Mouse (Mus musculus) midbrain, embryonic 11.5 days (tissue): ENCODE data around the gene Exoc3l4. TPM values are rescaled to one million over a fixed set of nuclear protein-coding genes. Genes with fewer than 3 reads are reported as not detected.

Experiments used
- ATAC-seq: fragments of 200-750 bp; cut with Nextera tagmentation; 2 replicates; pipeline ENCODE4 v1.8.0; 2017; ENCODE audit warnings: moderate TSS enrichment, moderate library complexity; ENCODE audit not compliant: low FRiP score
- DNase-seq: peaks from one replicate; pipeline ENCODE4 v3.0.0; 2015; ENCODE audit warnings: low spot score; ENCODE audit errors: missing footprints
- H3K27ac ChIP-seq: fragments of 300-500 bp; sonication (generic); 2 replicates; pipeline ENCODE4 v1.5.1; 2014; ENCODE audit warnings: low read depth, low read length
- H3K27me3 ChIP-seq: fragments of 300-500 bp; sonication (generic); 2 replicates; pipeline ENCODE4 v1.6.1; 2014; ENCODE audit warnings: mild to moderate bottlenecking, low read length, moderate library complexity, mixed read lengths; ENCODE audit not compliant: control insufficient read depth, insufficient read depth
- H3K36me3 ChIP-seq: fragments of 300-500 bp; sonication (generic); 2 replicates; pipeline ENCODE4 v1.6.1; 2014; ENCODE audit warnings: mild to moderate bottlenecking, low read length, moderate library complexity, mixed read lengths; ENCODE audit not compliant: control insufficient read depth, insufficient read depth
- H3K4me1 ChIP-seq: fragments of 300-500 bp; sonication (generic); 2 replicates; pipeline ENCODE4 v1.6.1; 2014; ENCODE audit warnings: low read length; ENCODE audit not compliant: control insufficient read depth, insufficient read depth
- H3K4me2 ChIP-seq: fragments of 300-500 bp; sonication (generic); 2 replicates; pipeline ENCODE4 v1.6.1; 2014; ENCODE audit warnings: mild to moderate bottlenecking, moderate library complexity
- H3K4me3 ChIP-seq: fragments of 300-500 bp; sonication (generic); 2 replicates; pipeline ENCODE4 v1.5.1; 2014; ENCODE audit warnings: low read depth, low read length
- H3K9ac ChIP-seq: fragments of 300-500 bp; sonication (generic); 2 replicates; pipeline ENCODE4 v1.6.1; 2014; ENCODE audit warnings: low read length
- H3K9me3 ChIP-seq: fragments of 300-500 bp; sonication (generic); 2 replicates; pipeline ENCODE4 v1.6.1; 2016; ENCODE audit warnings: low read length; ENCODE audit not compliant: control insufficient read depth
- WGBS: fragments of 180-500 bp; shearing (Covaris S2); extraction: QIAGEN DNeasy Blood & Tissue Kit; methylation state at CpG from one replicate; pipeline ENCODE4 v1.1.7; 2014; 5-methylcytosine and 5-hydroxymethylcytosine counted together
- polyA plus RNA-seq: library from polyadenylated mRNA; unstranded; fragments of >200 nt; fragmentation: Nextera tagmentation; extraction: Ambion mirVana; gene quantifications from 2 replicates; pipeline ENCODE4 v1.2.1, GENCODE M21; 2014

Gene Exoc3l4
- polyA plus RNA-seq, 1 experiment from 2014 or later, result 2.9 TPM

- no peak for DNase-seq
- no peaks in the 10 kb centered on the region for H3K9me3 ChIP-seq
- H3K36me3 ChIP-seq, result no peaks in the 10 kb centered on the region
- no peak overlapping the region for H3K4me2 ChIP-seq
- peaks cover 45% of the 10 kb centered on the region for H3K27me3 ChIP-seq
- no peak overlapping the region for H3K27ac ChIP-seq
- no peak overlapping the region for H3K9ac ChIP-seq
- H3K4me1 ChIP-seq, result peaks cover 12% of the 10 kb centered on the region
- 51% methylated on average over 7 of the region's 7 CpGs for WGBS
- no peak for ATAC-seq
- no peak overlapping the region for H3K4me3 ChIP-seq
Measured at GRCm38 (mm10) chr12:111420946-111421709, 4.3 kb downstream of the Exoc3l4 start.

- DNase-seq, result no peak
- no peak overlapping the region for H3K4me2 ChIP-seq
- no peak for ATAC-seq
- no peaks in the 10 kb centered on the region for H3K4me1 ChIP-seq
- H3K9me3 ChIP-seq, result no peaks in the 10 kb centered on the region
- H3K4me3 ChIP-seq, result no peak overlapping the region
- no peak overlapping the region for H3K9ac ChIP-seq
- peaks cover 57% of the 10 kb centered on the region for H3K27me3 ChIP-seq
- H3K36me3 ChIP-seq, result no peaks in the 10 kb centered on the region
- 49% methylated on average over 5 of the region's 5 CpGs for WGBS
- H3K27ac ChIP-seq, result no peak overlapping the region
Measured at GRCm38 (mm10) chr12:111422852-111423251, 6.0 kb downstream of the Exoc3l4 start.

- Histone ChIP-seq H3K4me1 (peaks cover 1% of the 10 kb centered on the region; the same call in 1 of the 2 replicates), H3K36me3 (no peaks in the 10 kb centered on the region), H3K4me2 (peak overlapping the region; percentile 32), H3K9ac (no peak overlapping the region), H3K9me3 (no peaks in the 10 kb centered on the region), H3K4me3 (0 out of 2 replicates have a peak overlapping the region, but pooled peaks have one; percentile 14), H3K27me3 (peaks cover 65% of the 10 kb centered on the region), H3K27ac (no peak overlapping the region)
- DNase-seq, result peak; percentile 93
- no peak for ATAC-seq
- 3% methylated on average over 43 of the region's 43 CpGs for WGBS
Measured at GRCm38 (mm10) chr12:111423570-111424129, 6.8 kb downstream of the Exoc3l4 start.

GRCm38 (mm10) chr12:111424547-111424946 lies 7.7 kb downstream of the Exoc3l4 start:
- 17% methylated on average over 9 of the region's 9 CpGs for WGBS
- Histone ChIP-seq H3K9me3 (no peaks in the 10 kb centered on the region), H3K36me3 (no peaks in the 10 kb centered on the region), H3K4me2 (no peak overlapping the region), H3K27me3 (peaks cover 74% of the 10 kb centered on the region), H3K4me1 (peaks cover 7% of the 10 kb centered on the region; the same call in 1 of the 2 replicates), H3K27ac (no peak overlapping the region), H3K4me3 (no peak overlapping the region), H3K9ac (no peak overlapping the region)
- no peak for ATAC-seq
- no peak for DNase-seq

GRCm38 (mm10) chr12:111425258-111425657 lies 8.4 kb downstream of the Exoc3l4 start:
- 0 out of 2 replicates have a peak overlapping the region, but pooled peaks have one; percentile 9 for H3K4me2 ChIP-seq
- H3K9ac ChIP-seq, result no peak overlapping the region
- DNase-seq (peak; percentile 99), ATAC-seq (peak; percentile 43; the same call in 1 of the 2 replicates)
- 4% methylated on average over 15 of the region's 15 CpGs for WGBS
- H3K4me1 ChIP-seq, result peaks cover 10% of the 10 kb centered on the region
- no peak overlapping the region for H3K4me3 ChIP-seq
- peaks cover 81% of the 10 kb centered on the region for H3K27me3 ChIP-seq
- H3K9me3 ChIP-seq, result no peaks in the 10 kb centered on the region
- H3K36me3 ChIP-seq, result no peaks in the 10 kb centered on the region
- H3K27ac ChIP-seq, result no peak overlapping the region

- H3K9me3 ChIP-seq, result no peaks in the 10 kb centered on the region
- H3K4me1 ChIP-seq, result peaks cover 10% of the 10 kb centered on the region
- peaks cover 88% of the 10 kb centered on the region for H3K27me3 ChIP-seq
- ATAC-seq, result peak; percentile 67
- WGBS, result 18% methylated on average over 29 of the region's 29 CpGs
- H3K36me3 ChIP-seq, result no peaks in the 10 kb centered on the region
- no peak overlapping the region for H3K9ac ChIP-seq
- no peak overlapping the region for H3K4me2 ChIP-seq
- peak; percentile 99 for DNase-seq
- no peak overlapping the region for H3K4me3 ChIP-seq
- no peak overlapping the region for H3K27ac ChIP-seq
Measured at GRCm38 (mm10) chr12:111425789-111426460, 9.1 kb downstream of the Exoc3l4 start.

GRCm38 (mm10) chr12:111427438-111428113 lies 10.8 kb downstream of the Exoc3l4 start:
- DNase-seq (no peak), ATAC-seq (no peak)
- Histone ChIP-seq H3K9me3 (no peaks in the 10 kb centered on the region), H3K9ac (no peak overlapping the region), H3K4me1 (peaks cover 10% of the 10 kb centered on the region), H3K27ac (no peak overlapping the region), H3K27me3 (peaks cover 89% of the 10 kb centered on the region), H3K4me3 (no peak overlapping the region), H3K36me3 (no peaks in the 10 kb centered on the region), H3K4me2 (no peak overlapping the region)
- WGBS, result 48% methylated on average over 12 of the region's 12 CpGs

GRCm38 (mm10) chr12:111428364-111428763 lies 11.5 kb downstream of the Exoc3l4 start:
- no peaks in the 10 kb centered on the region for H3K9me3 ChIP-seq
- no peak overlapping the region for H3K4me2 ChIP-seq
- H3K4me1 ChIP-seq, result peaks cover 10% of the 10 kb centered on the region
- H3K4me3 ChIP-seq, result no peak overlapping the region
- no peak for DNase-seq
- ATAC-seq, result no peak
- H3K9ac ChIP-seq, result no peak overlapping the region
- 15% methylated on average over 8 of the region's 8 CpGs for WGBS
- H3K27ac ChIP-seq, result no peak overlapping the region
- H3K27me3 ChIP-seq, result peaks cover 81% of the 10 kb centered on the region
- H3K36me3 ChIP-seq, result no peaks in the 10 kb centered on the region
